19 mouse cellular contexts compared by ENCODE assay signal in the genomic region with DNA sequence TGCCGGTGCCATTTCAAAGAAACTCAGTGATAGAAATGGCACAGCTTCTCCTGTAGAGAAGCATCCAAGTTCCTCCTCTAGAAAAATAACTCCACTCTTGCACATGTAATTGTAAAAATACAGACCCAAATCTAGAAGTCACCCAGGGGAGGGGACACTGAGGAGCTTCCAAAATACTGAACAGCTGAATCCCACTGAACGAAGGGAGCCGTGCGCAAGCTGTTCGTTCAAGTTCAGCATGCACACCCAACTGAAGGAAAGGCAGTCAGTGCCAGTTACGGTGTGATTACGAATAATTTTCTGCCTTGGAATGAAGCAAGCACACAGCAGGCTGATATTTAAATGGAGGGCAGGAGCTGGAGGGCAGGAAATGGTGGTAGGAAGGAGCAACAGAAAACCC.
DNase-seq lines count a peak whose midpoint lies in the region; ATAC-seq lines count a peak whose summit lies in the region.
"Had no signal": no experiment of that assay in that cellular context is flagged by ENCODE, and none has a peak within 500 bp of the region (broad histone marks: within the 10 kb centered on the region; RNA-seq: fewer than 3 reads in every experiment).

No protein-coding gene starts in this region.

- peaks cover 15% of the 10 kb centered on the region for H3K4me1 ChIP-seq in forebrain, embryonic 14.5 days (ENCODE audit: control insufficient read depth, insufficient read depth, low read length)
- H3K4me1 ChIP-seq in forebrain, embryonic 12.5 days, result peaks cover 10% of the 10 kb centered on the region; the same call in 1 of the 2 replicates
- H3K4me1 ChIP-seq in midbrain, embryonic 11.5 days (ENCODE audit: control insufficient read depth, insufficient read depth, low read length), result no peaks in the 10 kb centered on the region
- no peaks in the 10 kb centered on the region for H3K4me1 ChIP-seq in midbrain, embryonic 16.5 days (ENCODE audit: control insufficient read depth, insufficient read depth, low read length)
- H3K4me1 ChIP-seq in forebrain, embryonic 16.5 days (replicated peaks; ENCODE audit: control insufficient read depth, insufficient read depth, low read length), result peaks cover 29% of the 10 kb centered on the region
- H3K4me1 ChIP-seq: heart, embryonic 15.5 days had no signal

- peak; percentile 58 for DNase-seq in forebrain, embryonic 14.5 days (ENCODE audit: low spot score)
- peak; percentile 75 for DNase-seq in midbrain, embryonic 11.5 days (ENCODE audit: low spot score, missing footprints)
- DNase-seq in thymus, postnatal 4 days, result no peak
- DNase-seq: adrenal gland, adult 2 months; adrenal gland, postnatal 25 days; cerebellum, adult 11-12 months; cerebellum, adult 9-11 months; gastrocnemius, postnatal 14 days; heart, adult 2 months; heart, postnatal 14 days; kidney, adult 2 months had no signal

- no peaks in the 10 kb centered on the region for H3K9me3 ChIP-seq in forebrain, embryonic 14.5 days (replicated peaks; ENCODE audit: control insufficient read depth, low read length)
- no peaks in the 10 kb centered on the region for H3K9me3 ChIP-seq in forebrain, embryonic 12.5 days
- H3K9me3 ChIP-seq in midbrain, embryonic 11.5 days (ENCODE audit: control insufficient read depth, low read length), result no peaks in the 10 kb centered on the region
- H3K9me3 ChIP-seq in midbrain, embryonic 16.5 days (replicated peaks; ENCODE audit: control insufficient read depth, low read length, poor library complexity, severe bottlenecking), result no peaks in the 10 kb centered on the region
- no peaks in the 10 kb centered on the region for H3K9me3 ChIP-seq in forebrain, embryonic 16.5 days (ENCODE audit: control insufficient read depth, low read length)
- H3K9me3 ChIP-seq: embryonic facial prominence, embryonic 12.5 days; heart, embryonic 15.5 days; hindbrain, embryonic 15.5 days had no signal

- H3K4me3 ChIP-seq in forebrain, embryonic 14.5 days (ENCODE audit: low read depth, low read length), result no peak overlapping the region
- H3K4me3 ChIP-seq in forebrain, embryonic 12.5 days (replicated peaks), result no peak overlapping the region
- H3K4me3 ChIP-seq in midbrain, embryonic 11.5 days (ENCODE audit: low read depth, low read length), result no peak overlapping the region
- H3K4me3 ChIP-seq in midbrain, embryonic 16.5 days (ENCODE audit: low read depth, low read length), result no peak overlapping the region
- H3K4me3 ChIP-seq in forebrain, embryonic 16.5 days (replicated peaks; ENCODE audit: low read length), result no peak overlapping the region
- H3K4me3 ChIP-seq: embryonic facial prominence, embryonic 12.5 days; heart, adult 2 months; heart, embryonic 15.5 days; hindbrain, embryonic 15.5 days had no signal

- 69% methylated on average over 7 of the region's 7 CpGs for WGBS in forebrain, embryonic 14.5 days
- 95% methylated on average over 7 of the region's 7 CpGs for WGBS in forebrain, embryonic 12.5 days
- WGBS in midbrain, embryonic 11.5 days, result 94% methylated on average over 7 of the region's 7 CpGs
- 92% methylated on average over 7 of the region's 7 CpGs for WGBS in midbrain, embryonic 16.5 days
- 64% methylated on average over 7 of the region's 7 CpGs for WGBS in forebrain, embryonic 16.5 days

- no peak for ATAC-seq in forebrain, embryonic 14.5 days
- ATAC-seq in forebrain, embryonic 12.5 days (ENCODE audit: low FRiP score), result no peak
- no peak for ATAC-seq in midbrain, embryonic 11.5 days (ENCODE audit: low FRiP score)
- no peak for ATAC-seq in midbrain, embryonic 16.5 days
- ATAC-seq in forebrain, embryonic 16.5 days, result peak; percentile 50; the same call in 1 of the 2 replicates
- ATAC-seq: intestine, embryonic 16.5 days had no signal

- no peak overlapping the region for H3K9ac ChIP-seq in forebrain, embryonic 14.5 days (ENCODE audit: low read length)
- no peak overlapping the region for H3K9ac ChIP-seq in forebrain, embryonic 12.5 days
- H3K9ac ChIP-seq in midbrain, embryonic 11.5 days (ENCODE audit: low read length), result no peak overlapping the region
- no peak overlapping the region for H3K9ac ChIP-seq in midbrain, embryonic 16.5 days (ENCODE audit: low read depth, low read length)
- no peak overlapping the region for H3K9ac ChIP-seq in forebrain, embryonic 16.5 days (replicated peaks; ENCODE audit: low read depth, low read length)
- H3K9ac ChIP-seq: embryonic facial prominence, embryonic 12.5 days; heart, embryonic 15.5 days; hindbrain, embryonic 15.5 days had no signal

- no peak overlapping the region for H3K4me2 ChIP-seq in forebrain, embryonic 14.5 days (ENCODE audit: low read length)
- H3K4me2 ChIP-seq in forebrain, embryonic 12.5 days, result no peak overlapping the region
- no peak overlapping the region for H3K4me2 ChIP-seq in midbrain, embryonic 11.5 days
- H3K4me2 ChIP-seq in midbrain, embryonic 16.5 days (ENCODE audit: low read length), result no peak overlapping the region
- no peak overlapping the region for H3K4me2 ChIP-seq in forebrain, embryonic 16.5 days (ENCODE audit: low read length)
- H3K4me2 ChIP-seq: embryonic facial prominence, embryonic 12.5 days; heart, embryonic 11.5 days; heart, embryonic 15.5 days; hindbrain, embryonic 15.5 days had no signal

- H3K27ac ChIP-seq in forebrain, embryonic 14.5 days (ENCODE audit: low read depth, low read length), result no peak overlapping the region
- no peak overlapping the region for H3K27ac ChIP-seq in forebrain, embryonic 12.5 days
- no peak overlapping the region for H3K27ac ChIP-seq in midbrain, embryonic 11.5 days (ENCODE audit: low read depth, low read length)
- H3K27ac ChIP-seq in midbrain, embryonic 16.5 days (ENCODE audit: low read length), result no peak overlapping the region
- H3K27ac ChIP-seq in forebrain, embryonic 16.5 days (ENCODE audit: low read length), result no peak overlapping the region
- H3K27ac ChIP-seq: embryonic facial prominence, embryonic 12.5 days; heart, adult 2 months; heart, embryonic 15.5 days; hindbrain, embryonic 15.5 days had no signal

- H3K36me3 ChIP-seq in forebrain, embryonic 14.5 days (ENCODE audit: control insufficient read depth, insufficient read depth, low read length), result no peaks in the 10 kb centered on the region
- no peaks in the 10 kb centered on the region for H3K36me3 ChIP-seq in forebrain, embryonic 12.5 days (replicated peaks)
- no peaks in the 10 kb centered on the region for H3K36me3 ChIP-seq in midbrain, embryonic 11.5 days (ENCODE audit: control insufficient read depth, insufficient read depth, low read length)
- H3K36me3 ChIP-seq in midbrain, embryonic 16.5 days (ENCODE audit: control insufficient read depth, insufficient read depth, low read length), result no peaks in the 10 kb centered on the region
- H3K36me3 ChIP-seq in forebrain, embryonic 16.5 days (ENCODE audit: control insufficient read depth, insufficient read depth), result no peaks in the 10 kb centered on the region
- H3K36me3 ChIP-seq: embryonic facial prominence, embryonic 12.5 days; heart, embryonic 15.5 days; hindbrain, embryonic 15.5 days had no signal

- H3K27me3 ChIP-seq in forebrain, embryonic 14.5 days (replicated peaks; ENCODE audit: control insufficient read depth, insufficient read depth, low read length), result no peaks in the 10 kb centered on the region
- no peaks in the 10 kb centered on the region for H3K27me3 ChIP-seq in forebrain, embryonic 12.5 days
- H3K27me3 ChIP-seq in midbrain, embryonic 11.5 days (ENCODE audit: control insufficient read depth, insufficient read depth, low read length), result no peaks in the 10 kb centered on the region
- H3K27me3 ChIP-seq in midbrain, embryonic 16.5 days (ENCODE audit: control insufficient read depth, insufficient read depth, low read depth, low read length), result no peaks in the 10 kb centered on the region
- no peaks in the 10 kb centered on the region for H3K27me3 ChIP-seq in forebrain, embryonic 16.5 days (replicated peaks; ENCODE audit: control insufficient read depth, insufficient read depth, low read length)
- H3K27me3 ChIP-seq: embryonic facial prominence, embryonic 12.5 days; heart, embryonic 15.5 days; hindbrain, embryonic 15.5 days had no signal
